ENCODE assay signal across 17 mouse cellular contexts in the genomic region with DNA sequence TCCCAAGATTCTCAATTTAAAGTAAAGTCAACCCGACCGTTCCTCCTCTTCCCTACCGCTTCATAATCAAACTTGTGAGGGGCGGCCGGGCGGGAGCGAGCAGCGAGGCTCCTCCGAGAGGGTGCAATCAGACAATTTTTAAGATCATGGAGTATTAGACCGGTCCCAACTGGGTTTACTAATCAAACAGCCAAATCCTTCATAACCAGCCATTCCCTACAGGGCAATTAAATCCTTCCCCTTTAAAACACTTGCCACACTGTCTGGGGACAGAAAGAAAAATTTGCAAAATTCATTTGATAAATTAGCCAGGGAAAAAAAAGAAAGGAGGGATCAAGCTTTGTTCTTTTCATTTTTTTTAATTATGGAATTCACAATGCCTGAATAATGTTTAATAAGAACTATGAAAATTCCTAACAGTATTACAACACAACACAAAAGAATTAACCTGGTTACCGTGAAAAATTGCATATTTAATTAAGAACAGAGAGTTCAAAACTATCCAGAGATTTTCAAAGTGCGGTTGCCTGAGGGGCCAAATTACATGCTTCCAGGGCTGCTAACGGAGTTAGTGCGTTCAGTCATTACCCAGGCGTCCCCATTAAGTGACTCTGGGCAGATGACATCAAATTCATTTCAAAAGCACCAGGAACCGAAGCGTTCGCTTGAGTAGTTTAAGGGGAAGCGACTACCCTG. TPM values are rescaled to one million over a fixed set of nuclear protein-coding genes. Genes with fewer than 3 reads are reported as not detected.
DNase-seq lines count a peak whose midpoint lies in the region; ATAC-seq and TF ChIP-seq lines count a peak whose summit lies in the region.
"Had no signal": no experiment of that assay in that cellular context is flagged by ENCODE, and none has a peak within 500 bp of the region (broad histone marks: within the 10 kb centered on the region; RNA-seq: fewer than 3 reads in every experiment).

No protein-coding gene starts in this region.

- intact Hi-C loops in heart, postnatal 25 days (cut with DNase I) = no loop called here

- 45% methylated on average over 19 of the region's 19 CpGs for whole genome bisulfite sequencing in neural tube, embryonic 12.5 days
- WGBS in forebrain, postnatal 0 days = 20% methylated on average over 19 of the region's 19 CpGs
- 23% methylated on average over 19 of the region's 19 CpGs for WGBS in midbrain, embryonic 15.5 days
- 82% methylated on average over 19 of the region's 19 CpGs for WGBS in intestine, postnatal 0 days

- TF ChIP-seq CTCF in forebrain, postnatal 0 days (IDR thresholded peaks at IDR 0.05; ENCODE audit: low read depth) = no peak
- no peak for TF ChIP-seq CTCF in intestine, postnatal 0 days (IDR thresholded peaks at IDR 0.05; ENCODE audit: low read depth)

- peaks cover 10% of the 10 kb centered on the region for H3K9me3 ChIP-seq in neural tube, embryonic 12.5 days
- H3K9me3 ChIP-seq in forebrain, postnatal 0 days (ENCODE audit: low read length) = 0 out of 2 replicates have a peak, but pooled peaks cover 5% of the 10 kb centered on the region
- 0 out of 2 replicates have a peak, but pooled peaks cover 4% of the 10 kb centered on the region for H3K9me3 ChIP-seq in midbrain, embryonic 15.5 days
- no peaks in the 10 kb centered on the region for H3K9me3 ChIP-seq in intestine, postnatal 0 days (ENCODE audit: control insufficient read depth)
- H3K9me3 ChIP-seq: stomach, embryonic 15.5 days had no signal

- peak; percentile 66; the same call in 1 of the 2 replicates for ATAC-seq in neural tube, embryonic 12.5 days (ENCODE audit: low FRiP score, low read depth)
- peak; percentile 66; the same call in 1 of the 2 replicates for ATAC-seq in forebrain, postnatal 0 days
- ATAC-seq in midbrain, embryonic 15.5 days (replicated peaks) = peak; percentile 52; the same call in 1 of the 2 replicates
- no peak for ATAC-seq in intestine, postnatal 0 days
- ATAC-seq: intestine, embryonic 16.5 days had no signal

- H3K36me3 ChIP-seq in neural tube, embryonic 12.5 days = peaks cover 24% of the 10 kb centered on the region
- H3K36me3 ChIP-seq in forebrain, postnatal 0 days (ENCODE audit: insufficient read depth) = peaks cover 3% of the 10 kb centered on the region; the same call in 1 of the 2 replicates
- peaks cover 16% of the 10 kb centered on the region for H3K36me3 ChIP-seq in midbrain, embryonic 15.5 days (replicated peaks)
- H3K36me3 ChIP-seq in intestine, postnatal 0 days (ENCODE audit: control insufficient read depth, insufficient read depth) = no peaks in the 10 kb centered on the region

- H3K27me3 ChIP-seq in neural tube, embryonic 12.5 days (replicated peaks) = no peaks in the 10 kb centered on the region
- no peaks in the 10 kb centered on the region for H3K27me3 ChIP-seq in forebrain, postnatal 0 days (ENCODE audit: insufficient read depth, low read length)
- H3K27me3 ChIP-seq in midbrain, embryonic 15.5 days (replicated peaks) = no peaks in the 10 kb centered on the region
- no peaks in the 10 kb centered on the region for H3K27me3 ChIP-seq in intestine, postnatal 0 days (replicated peaks; ENCODE audit: control insufficient read depth, insufficient read depth, low read length)
- H3K27me3 ChIP-seq: stomach, embryonic 15.5 days had no signal

- no peak for DNase-seq in neural tube, embryonic 10.5 days (ENCODE audit: extremely low spot score, low spot score)
- peak; percentile 33 for DNase-seq in forebrain, postnatal 0 days
- no peak for DNase-seq in heart, postnatal 25 days (ENCODE audit: low spot score)
- DNase-seq in thymus, adult 18-20 months = no peak
- DNase-seq: adrenal gland, postnatal 10 days; B cell, adult 2 months; cerebellum, postnatal 25 days; kidney, postnatal 25 days; left cerebral cortex, postnatal 4 days; lung, postnatal 14 days; thymus, postnatal 25 days had no signal

- no peak overlapping the region for H3K4me3 ChIP-seq in neural tube, embryonic 12.5 days
- H3K4me3 ChIP-seq in forebrain, postnatal 0 days (ENCODE audit: low read depth, low read length) = no peak overlapping the region
- no peak overlapping the region for H3K4me3 ChIP-seq in midbrain, embryonic 15.5 days
- no peak overlapping the region for H3K4me3 ChIP-seq in intestine, postnatal 0 days (ENCODE audit: low read depth, low read length)
- H3K4me3 ChIP-seq: stomach, embryonic 15.5 days had no signal

- no peak overlapping the region for H3K27ac ChIP-seq in neural tube, embryonic 12.5 days
- 0 out of 2 replicates have a peak overlapping the region, but pooled peaks have one; percentile 35 for H3K27ac ChIP-seq in forebrain, postnatal 0 days (ENCODE audit: low read depth, low read length)
- peak overlapping the region; percentile 39 for H3K27ac ChIP-seq in midbrain, embryonic 15.5 days
- H3K27ac ChIP-seq in intestine, postnatal 0 days (ENCODE audit: low read depth, low read length) = no peak overlapping the region
- H3K27ac ChIP-seq: liver, embryonic 14.5 days; stomach, embryonic 15.5 days had no signal

- H3K4me2 ChIP-seq in neural tube, embryonic 12.5 days (replicated peaks) = no peak overlapping the region
- H3K4me2 ChIP-seq in forebrain, postnatal 0 days (ENCODE audit: low read depth) = no peak overlapping the region
- H3K4me2 ChIP-seq in midbrain, embryonic 15.5 days = peak overlapping the region; percentile 7; the same call in 1 of the 2 replicates
- H3K4me2 ChIP-seq in intestine, postnatal 0 days (replicated peaks; ENCODE audit: low read depth) = no peak overlapping the region
- H3K4me2 ChIP-seq: stomach, embryonic 15.5 days had no signal

- peaks cover 18% of the 10 kb centered on the region for H3K4me1 ChIP-seq in neural tube, embryonic 12.5 days
- no peaks in the 10 kb centered on the region for H3K4me1 ChIP-seq in forebrain, postnatal 0 days (ENCODE audit: insufficient read depth)
- peaks cover 21% of the 10 kb centered on the region for H3K4me1 ChIP-seq in midbrain, embryonic 15.5 days
- no peaks in the 10 kb centered on the region for H3K4me1 ChIP-seq in intestine, postnatal 0 days (replicated peaks; ENCODE audit: control insufficient read depth, insufficient read depth, low read length)
- H3K4me1 ChIP-seq: stomach, embryonic 15.5 days had no signal

- H3K9ac ChIP-seq in neural tube, embryonic 12.5 days = no peak overlapping the region
- H3K9ac ChIP-seq in forebrain, postnatal 0 days = no peak overlapping the region
- no peak overlapping the region for H3K9ac ChIP-seq in midbrain, embryonic 15.5 days
- no peak overlapping the region for H3K9ac ChIP-seq in intestine, postnatal 0 days (ENCODE audit: low read depth, low read length)
- H3K9ac ChIP-seq: liver, embryonic 14.5 days; stomach, embryonic 15.5 days had no signal

RNA-seq across cellular contexts. Expression of a gene that starts 17.3 kb away (rescaled TPM):
- polyA plus RNA-seq in neural tube, embryonic 12.5 days (2016; fragmentation: Nextera tagmentation; extraction: Ambion mirVana) = 24.2 and 25.0 TPM in 2 replicates
- total RNA-seq in forebrain, postnatal 0 days (2014; rRNA removed) = 44.0 and 52.4 TPM in 2 replicates
- 16.2 and 16.7 TPM in 2 replicates for polyA plus RNA-seq in forebrain, postnatal 0 days (2015; fragmentation: Nextera tagmentation; extraction: Ambion mirVana)
- polyA plus RNA-seq in midbrain, embryonic 15.5 days (2015; fragmentation: Nextera tagmentation; extraction: Ambion mirVana) = 24.7 and 27.3 TPM in 2 replicates
- total RNA-seq in heart, postnatal 25 days (2021) = 10 to 100 TPM; 23.7 to 29.0 TPM
- polyA plus RNA-seq in intestine, postnatal 0 days (2015; fragmentation: Nextera tagmentation; extraction: Ambion mirVana) = 1.5 and 1.9 TPM in 2 replicates

Comparison
In these comparisons a context has a peak if more than half of its experiments do, and no peak if none do; other contexts are left out.
1. H3K27ac ChIP-seq: peak in forebrain, postnatal 0 days (single experiment) and midbrain, embryonic 15.5 days (single experiment); none in neural tube, embryonic 12.5 days (single experiment) and intestine, postnatal 0 days (single experiment).